Mouse (Mus musculus) inflammation-experienced regulatory T-cells, adult 6 months (primary cell): ENCODE measurements around the gene Ocrl. TPM values are rescaled to one million over a fixed set of nuclear protein-coding genes. Genes with fewer than 3 reads are reported as not detected.

Experiments used
- ATAC-seq: one replicate; pipeline ENCODE4 v1.8.0; 2017
- polyA plus RNA-seq, 3 experiments: library from polyadenylated mRNA; unstranded; fragments of 100-300 nt; shearing (Covaris generic); gene quantifications; one replicate each; pipeline ENCODE4 v1.2.1; 2017

Gene Ocrl
- polyA plus RNA-seq, 3 experiments from 2014 or later, result 4.5 to 8.4 (median 7.4) TPM

GRCm38 (mm10) chrX:47985000-47985619, 72.9 kb downstream of the Ocrl start:
- ATAC-seq, result no peak

DNA sequence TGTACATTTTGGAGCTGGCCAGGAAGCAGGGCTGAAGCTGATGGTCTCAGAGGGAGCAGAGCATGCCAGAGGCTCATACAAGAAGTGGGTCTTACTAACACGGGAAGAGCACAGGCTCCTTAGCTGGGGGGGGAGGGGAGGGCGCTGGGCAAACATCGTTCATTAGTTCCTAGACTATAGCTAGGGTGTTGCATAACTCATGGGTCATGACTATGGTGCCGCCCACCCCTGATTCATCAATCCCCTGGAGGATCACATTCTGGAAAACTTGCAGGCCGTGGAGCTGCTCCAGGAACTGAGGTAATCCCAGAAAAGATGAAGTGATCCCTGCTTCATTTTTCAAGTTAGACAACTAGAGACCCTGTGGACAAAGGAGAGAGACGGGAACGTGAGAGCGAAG, 75.8 kb downstream of the Ocrl start:
- ATAC-seq, result no peak

GRCm38 (mm10) chrX:47992606-47993005, 80.4 kb downstream of the Ocrl start:
- peak; percentile 80 for ATAC-seq

- ATAC-seq, result peak; percentile 86
Observed at GRCm38 (mm10) chrX:47998412-47998811, 86.2 kb downstream of the Ocrl start.

- no peak for ATAC-seq
Observed at GRCm38 (mm10) chrX:48001151-48001550, 89.0 kb downstream of the Ocrl start.

DNA sequence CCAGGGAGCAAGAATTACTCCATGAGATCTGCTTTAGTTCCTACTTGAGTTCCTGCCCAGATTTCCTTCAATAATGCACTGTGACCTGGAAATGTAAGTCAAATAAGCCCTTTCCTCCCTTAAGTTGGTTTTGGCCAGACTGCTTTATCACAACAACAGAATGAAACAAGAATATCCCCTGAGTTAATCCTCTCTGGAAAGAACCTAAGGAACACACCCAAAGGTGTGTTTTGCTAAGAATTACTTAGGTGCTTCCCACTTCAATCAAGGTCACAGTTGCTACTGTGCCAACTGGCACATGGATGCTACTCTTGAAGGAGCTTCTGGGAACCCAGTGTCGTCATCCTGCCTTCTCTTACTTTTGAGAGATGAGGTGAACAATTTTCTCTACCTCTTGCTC, 92.6 kb downstream of the Ocrl start:
- no peak for ATAC-seq

GRCm38 (mm10) chrX:48006062-48006461, 93.9 kb downstream of the Ocrl start:
- ATAC-seq, result no peak

DNA sequence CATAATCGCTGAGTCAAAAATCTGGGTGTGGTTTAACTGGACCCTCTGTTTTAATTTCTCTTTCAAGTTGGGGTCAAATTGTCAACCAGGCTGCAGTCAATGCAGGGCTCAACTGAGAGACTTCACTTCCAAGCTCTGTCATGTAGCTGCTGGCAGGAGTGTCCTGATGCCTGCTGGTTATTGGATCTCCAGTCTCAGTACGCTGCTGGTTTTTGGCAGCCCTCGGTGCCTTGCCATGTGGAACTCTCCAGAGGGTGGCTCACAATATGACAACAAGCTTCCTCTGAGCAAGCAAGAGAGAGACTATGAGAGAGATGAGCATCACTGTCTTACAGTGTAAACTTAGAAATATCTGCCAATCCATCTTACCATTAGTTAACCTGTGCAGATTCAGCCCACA, 99.5 kb downstream of the Ocrl start:
- no peak for ATAC-seq

Other genes with a start within 250 kb of the Ocrl start
- under 1 TPM in 1 of 3 experiments, not detected in 2; 0.07 TPM for gene Smarca1, start 19.4 kb upstream of the Ocrl start, polyA plus RNA-seq
- under 1 TPM in 2 of 3 experiments, not detected in 1; 0.17 to 0.70 TPM for gene Apln, start 122.5 kb downstream of the Ocrl start, polyA plus RNA-seq
- 1 to 10 TPM in 1 of 3 experiments, under 1 TPM in 2; 0.50 to 2.7 (median 0.71) TPM for gene Xpnpep2, start 196.3 kb downstream of the Ocrl start, polyA plus RNA-seq
- 100 to 1,000 TPM; 303 to 376 (median 360) TPM for gene Sash3, start 234.0 kb downstream of the Ocrl start, polyA plus RNA-seq